Mouse (Mus musculus): ENCODE data around the gene Gsn. TPM values are rescaled to one million over a fixed set of nuclear protein-coding genes. Genes with fewer than 3 reads are reported as not detected.

The Gsn gene
- polyA plus RNA-seq, 1 experiment from 2014 or later, result 1,007 TPM

DNA sequence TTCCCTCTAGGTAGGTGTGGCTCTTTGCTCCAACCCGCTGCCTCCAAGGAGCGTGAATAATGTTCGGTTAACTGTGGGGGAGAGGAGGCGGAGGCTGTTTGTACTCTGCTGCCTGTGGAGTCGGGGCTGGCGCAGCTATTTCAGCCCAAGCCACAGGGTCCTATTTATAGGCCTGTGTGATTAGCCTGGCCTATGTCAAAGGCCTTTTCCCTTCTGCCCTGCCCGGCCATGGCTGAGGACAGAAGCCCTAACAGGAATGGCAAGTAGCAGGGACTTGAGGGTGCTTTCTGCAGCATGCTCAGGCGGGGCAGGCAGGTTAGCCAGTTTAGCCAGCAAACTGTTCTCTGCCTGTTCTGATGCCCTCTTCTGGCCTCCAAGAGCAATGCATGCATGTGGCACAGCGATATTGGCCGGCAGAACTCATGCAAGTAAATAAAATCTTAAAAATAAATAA is 14.4 kb downstream of the Gsn start:
- peaks cover 41% of the 10 kb centered on the region; the same call in 1 of the 2 replicates for H3K4me1 ChIP-seq (ENCODE audit: insufficient read depth, low read depth, low read length)
- no peaks in the 10 kb centered on the region for H3K36me3 ChIP-seq (ENCODE audit: insufficient read depth, low read length)
- DNase-seq (ENCODE audit: low spot score) (peak; percentile 87), ATAC-seq (peak; percentile 5; the same call in 1 of the 2 replicates)
- H3K27me3 ChIP-seq (replicated peaks; ENCODE audit: insufficient read depth, low read length), result no peaks in the 10 kb centered on the region
- no peak overlapping the region for H3K9ac ChIP-seq (replicated peaks; ENCODE audit: low read depth)
- H3K4me2 ChIP-seq (replicated peaks; ENCODE audit: low read depth, low read length), result no peak overlapping the region
- H3K4me3 ChIP-seq (ENCODE audit: low read depth, low read length), result no peak overlapping the region
- 16% methylated on average over 10 of the region's 10 CpGs for WGBS
- H3K27ac ChIP-seq (ENCODE audit: low read length), result peak overlapping the region; percentile 95
- H3K9me3 ChIP-seq (ENCODE audit: low read length), result no peaks in the 10 kb centered on the region
- peak; percentile 90 for TF ChIP-seq CTCF (IDR thresholded peaks at IDR 0.05)
- TF ChIP-seq EP300 (IDR thresholded peaks at IDR 0.05), result 0 out of 2 replicates have a peak, but pooled peaks have one; percentile 44

GRCm38 (mm10) chr2:35271817-35272216 is 15.6 kb downstream of the Gsn start:
- Histone ChIP-seq H3K4me2 (replicated peaks; ENCODE audit: low read depth, low read length) (no peak overlapping the region), H3K4me3 (ENCODE audit: low read depth, low read length) (no peak overlapping the region), H3K4me1 (ENCODE audit: insufficient read depth, low read depth, low read length) (peaks cover 30% of the 10 kb centered on the region; the same call in 1 of the 2 replicates), H3K9ac (replicated peaks; ENCODE audit: low read depth) (no peak overlapping the region), H3K36me3 (ENCODE audit: insufficient read depth, low read length) (no peaks in the 10 kb centered on the region), H3K9me3 (ENCODE audit: low read length) (no peaks in the 10 kb centered on the region), H3K27me3 (replicated peaks; ENCODE audit: insufficient read depth, low read length) (no peaks in the 10 kb centered on the region), H3K27ac (ENCODE audit: low read length) (peak overlapping the region; percentile 81)
- peak; percentile 36 for ATAC-seq
- TF ChIP-seq EP300 (IDR thresholded peaks at IDR 0.05) (peak; percentile 76), CTCF (IDR thresholded peaks at IDR 0.05) (no peak)
- DNase-seq (ENCODE audit: low spot score), result peak; percentile 95
- 9% methylated on average over 2 of the region's 2 CpGs for whole genome bisulfite sequencing

DNA sequence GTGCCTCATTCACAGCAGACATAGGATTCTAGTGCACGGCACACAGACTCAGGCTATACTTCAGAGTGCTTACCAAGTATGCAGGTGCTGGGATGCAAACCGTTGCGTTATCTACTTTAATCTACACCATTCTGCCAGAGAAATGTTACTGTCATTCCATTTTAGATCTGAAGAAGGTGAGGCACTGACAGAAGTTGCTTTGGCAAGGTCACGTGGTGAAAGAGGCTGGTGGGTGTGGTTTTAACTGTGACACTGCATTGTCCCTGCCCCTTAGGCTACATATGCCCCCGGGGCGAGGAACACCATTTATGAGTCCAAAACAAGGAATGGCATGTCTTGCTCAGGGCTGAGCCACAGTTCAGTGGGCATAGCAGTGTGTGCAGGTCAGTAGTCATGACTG is 16.7 kb downstream of the Gsn start:
- no peaks in the 10 kb centered on the region for H3K36me3 ChIP-seq (ENCODE audit: insufficient read depth, low read length)
- H3K27ac ChIP-seq (ENCODE audit: low read length), result peak overlapping the region; percentile 82
- H3K9ac ChIP-seq (replicated peaks; ENCODE audit: low read depth), result no peak overlapping the region
- H3K4me1 ChIP-seq (ENCODE audit: insufficient read depth, low read depth, low read length), result peaks cover 33% of the 10 kb centered on the region; the same call in 1 of the 2 replicates
- H3K4me3 ChIP-seq (ENCODE audit: low read depth, low read length), result no peak overlapping the region
- H3K9me3 ChIP-seq (ENCODE audit: low read length), result no peaks in the 10 kb centered on the region
- H3K27me3 ChIP-seq (replicated peaks; ENCODE audit: insufficient read depth, low read length), result no peaks in the 10 kb centered on the region
- no peak for TF ChIP-seq EP300 (IDR thresholded peaks at IDR 0.05)
- no peak for TF ChIP-seq CTCF (IDR thresholded peaks at IDR 0.05)
- ATAC-seq, result no peak
- 79% methylated on average over 6 of the region's 6 CpGs for WGBS
- H3K4me2 ChIP-seq (replicated peaks; ENCODE audit: low read depth, low read length), result no peak overlapping the region
- DNase-seq (ENCODE audit: low spot score), result no peak

- ATAC-seq, result peak; percentile 60
- peak; percentile 92 for DNase-seq (ENCODE audit: low spot score)
- TF ChIP-seq EP300 (IDR thresholded peaks at IDR 0.05) (no peak), CTCF (IDR thresholded peaks at IDR 0.05) (no peak)
- peaks cover 33% of the 10 kb centered on the region; the same call in 1 of the 2 replicates for H3K4me1 ChIP-seq (ENCODE audit: insufficient read depth, low read depth, low read length)
- H3K9me3 ChIP-seq (ENCODE audit: low read length), result no peaks in the 10 kb centered on the region
- H3K27me3 ChIP-seq (replicated peaks; ENCODE audit: insufficient read depth, low read length), result no peaks in the 10 kb centered on the region
- H3K36me3 ChIP-seq (ENCODE audit: insufficient read depth, low read length), result no peaks in the 10 kb centered on the region
- H3K27ac ChIP-seq (ENCODE audit: low read length), result peak overlapping the region; percentile 82
- H3K4me3 ChIP-seq (ENCODE audit: low read depth, low read length), result no peak overlapping the region
- H3K4me2 ChIP-seq (replicated peaks; ENCODE audit: low read depth, low read length), result no peak overlapping the region
- H3K9ac ChIP-seq (replicated peaks; ENCODE audit: low read depth), result no peak overlapping the region
- 23% methylated on average over 2 of the region's 2 CpGs for WGBS
These were observed 17.4 kb downstream of the Gsn start for GRCm38 (mm10) chr2:35273536-35273935.

- Histone ChIP-seq H3K27me3 (replicated peaks; ENCODE audit: insufficient read depth, low read length) (no peaks in the 10 kb centered on the region), H3K4me1 (ENCODE audit: insufficient read depth, low read depth, low read length) (peaks cover 11% of the 10 kb centered on the region; the same call in 1 of the 2 replicates), H3K4me2 (replicated peaks; ENCODE audit: low read depth, low read length) (no peak overlapping the region), H3K4me3 (ENCODE audit: low read depth, low read length) (no peak overlapping the region), H3K27ac (ENCODE audit: low read length) (peak overlapping the region; percentile 87), H3K36me3 (ENCODE audit: insufficient read depth, low read length) (no peaks in the 10 kb centered on the region), H3K9ac (replicated peaks; ENCODE audit: low read depth) (no peak overlapping the region), H3K9me3 (ENCODE audit: low read length) (no peaks in the 10 kb centered on the region)
- 67% methylated on average over 3 of the region's 3 CpGs for whole genome bisulfite sequencing
- TF ChIP-seq CTCF (IDR thresholded peaks at IDR 0.05), result no peak
- TF ChIP-seq EP300 (IDR thresholded peaks at IDR 0.05), result no peak; the same call in 1 of the 2 replicates
- peak; percentile 90 for DNase-seq (ENCODE audit: low spot score)
- peak; percentile 72 for ATAC-seq
These were observed 21.5 kb downstream of the Gsn start for GRCm38 (mm10) chr2:35277686-35278085.

DNA sequence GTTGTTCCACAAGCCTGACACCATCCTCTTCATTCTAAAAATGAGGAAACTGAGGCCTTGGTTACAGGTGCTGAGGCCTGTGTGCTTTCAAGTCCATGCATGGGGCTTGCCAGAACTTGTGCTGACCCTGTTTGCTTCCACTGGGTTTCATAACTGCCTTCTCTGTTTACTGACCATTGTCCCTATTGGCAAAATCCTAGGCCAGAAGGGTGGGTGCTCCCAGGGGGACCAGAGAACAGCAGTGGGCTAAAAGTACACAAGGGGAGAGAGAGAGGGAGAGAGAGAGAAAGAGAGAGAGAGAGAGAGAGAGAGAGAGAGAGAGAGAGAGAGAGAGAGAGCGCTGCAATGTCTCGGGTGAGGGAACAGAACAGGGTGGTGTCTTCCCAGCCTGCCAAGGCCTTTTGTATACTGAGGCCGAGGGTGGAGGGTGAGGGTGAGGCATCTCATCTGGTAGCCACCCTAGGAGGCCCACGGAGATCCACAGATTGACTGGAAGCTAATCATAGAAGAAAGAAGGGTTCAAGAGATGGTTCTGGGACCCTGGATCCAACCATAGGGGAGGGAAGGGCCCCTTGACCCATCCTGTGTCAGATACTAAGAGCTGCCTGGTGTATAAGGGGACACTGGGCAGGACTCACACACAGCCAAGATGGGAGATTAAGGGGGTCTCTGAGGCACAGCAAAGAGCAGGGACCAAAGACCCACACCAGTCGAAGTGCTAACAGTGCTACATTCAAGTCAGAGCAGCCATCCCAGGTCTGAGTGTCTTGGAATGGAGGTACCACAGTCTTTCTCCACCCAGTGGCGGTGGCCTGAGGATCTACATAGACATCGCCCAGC is 22.4 kb downstream of the Gsn start:
- Histone ChIP-seq H3K36me3 (ENCODE audit: insufficient read depth, low read length) (no peaks in the 10 kb centered on the region), H3K9ac (replicated peaks; ENCODE audit: low read depth) (no peak overlapping the region), H3K4me1 (ENCODE audit: insufficient read depth, low read depth, low read length) (peaks cover 14% of the 10 kb centered on the region; the same call in 1 of the 2 replicates), H3K9me3 (ENCODE audit: low read length) (no peaks in the 10 kb centered on the region), H3K27ac (ENCODE audit: low read length) (peak overlapping the region; percentile 87), H3K4me2 (replicated peaks; ENCODE audit: low read depth, low read length) (no peak overlapping the region), H3K4me3 (ENCODE audit: low read depth, low read length) (no peak overlapping the region), H3K27me3 (replicated peaks; ENCODE audit: insufficient read depth, low read length) (no peaks in the 10 kb centered on the region)
- peak; percentile 26 for ATAC-seq
- TF ChIP-seq EP300 (IDR thresholded peaks at IDR 0.05) (no peak; the same call in 1 of the 2 replicates), CTCF (IDR thresholded peaks at IDR 0.05) (no peak)
- 65% methylated on average over 7 of the region's 7 CpGs for WGBS
- DNase-seq (ENCODE audit: low spot score), result no peak

All from lung, postnatal 0 days (tissue).